Mouse (Mus musculus) myocyte (in vitro differentiated cells): ENCODE measurements around the gene Inka1.

Source experiments
- CEBPB ChIP-seq: IDR thresholded peaks from 2 replicates; pipeline ENCODE4 v1.6.1; 2011; ENCODE audit warnings: mild to moderate bottlenecking, moderate library complexity; ENCODE audit not compliant: poor library complexity, insufficient read depth, severe bottlenecking
- E2F4 ChIP-seq: IDR thresholded peaks from one replicate; pipeline ENCODE4 v1.6.1; 2011; ENCODE audit warnings: mild to moderate bottlenecking, control low read depth, moderate library complexity; ENCODE audit not compliant: insufficient read depth
- MAX ChIP-seq: IDR thresholded peaks from one replicate; pipeline ENCODE4 v1.6.1; 2011; ENCODE audit warnings: low read depth, mild to moderate bottlenecking, control low read depth
- MYOD1 ChIP-seq, 3 experiments: IDR thresholded peaks; one replicate each; pipeline ENCODE4 v1.6.1; 2011; ENCODE audit warnings: control low read depth in 2 of 3, low read depth in 2 of 3, mild to moderate bottlenecking in 2 of 3, moderate library complexity in 1 of 3; ENCODE audit not compliant: insufficient read length in 2 of 3, control insufficient read depth in 1 of 3
- MYOG ChIP-seq, 3 experiments: IDR thresholded peaks; one replicate each; pipeline ENCODE4 v1.6.1; 2011; ENCODE audit warnings: control low read depth in 2 of 3, low read depth in 2 of 3, mild to moderate bottlenecking in 2 of 3; ENCODE audit not compliant: insufficient read length in 2 of 3, control insufficient read depth in 1 of 3, insufficient read depth in 1 of 3
- POLR2A ChIP-seq: IDR thresholded peaks from one replicate; pipeline ENCODE4 v1.6.1; 2011; ENCODE audit warnings: low read depth, mild to moderate bottlenecking, control low read depth, moderate library complexity; ENCODE audit not compliant: insufficient read length
- POLR2AphosphoS2 ChIP-seq: IDR thresholded peaks from one replicate; pipeline ENCODE4 v1.6.1; 2011; ENCODE audit warnings: low read depth, control low read depth; ENCODE audit not compliant: insufficient read length
- REST ChIP-seq: IDR thresholded peaks from one replicate; pipeline ENCODE4 v1.6.1; 2011; ENCODE audit warnings: mild to moderate bottlenecking, control low read depth, moderate library complexity; ENCODE audit not compliant: insufficient read depth, insufficient read length
- SRF ChIP-seq: IDR thresholded peaks from one replicate; pipeline ENCODE4 v1.6.1; 2011; ENCODE audit warnings: low read depth; ENCODE audit not compliant: control insufficient read depth, insufficient read length
- TCF12 ChIP-seq: IDR thresholded peaks from one replicate; pipeline ENCODE4 v1.6.1; 2011; ENCODE audit warnings: mild to moderate bottlenecking, control low read depth; ENCODE audit not compliant: poor library complexity, insufficient read depth, severe bottlenecking
- TCF3 ChIP-seq: IDR thresholded peaks from one replicate; pipeline ENCODE4 v1.6.1; 2011; ENCODE audit warnings: low read depth, control low read depth; ENCODE audit not compliant: insufficient read length
- USF1 ChIP-seq: IDR thresholded peaks from one replicate; pipeline ENCODE4 v1.6.1; 2011; ENCODE audit warnings: low read depth, mild to moderate bottlenecking, control low read depth, moderate library complexity

GRCm38 (mm10) chr9:107964681-107965080, 21.0 kb downstream of the Inka1 start:
- TF ChIP-seq MAX, result no peak
- no peak for TF ChIP-seq POLR2A
- no peak for TF ChIP-seq USF1
- TF ChIP-seq MYOD1 (IDR thresholded peaks at IDR 0.05; ENCODE audit: control insufficient read depth in 1 of 3, insufficient read length in 2 of 3, low read depth in 2 of 3), result no peak
- TF ChIP-seq TCF12, result no peak
- TF ChIP-seq POLR2AphosphoS2, result no peak
- no peak for TF ChIP-seq TCF3
- no peak for TF ChIP-seq E2F4
- TF ChIP-seq CEBPB, result no peak
- no peak for TF ChIP-seq SRF
- TF ChIP-seq MYOG (IDR thresholded peaks at IDR 0.05; ENCODE audit: control insufficient read depth in 1 of 3, insufficient read depth in 1 of 3, insufficient read length in 2 of 3, low read depth in 2 of 3), result no peak
- no peak for TF ChIP-seq REST
